Mouse (Mus musculus) olfactory bulb, adult 2 months (tissue): Measurements from ENCODE around the gene Rufy3. TPM values are rescaled to one million over a fixed set of nuclear protein-coding genes. Genes with fewer than 3 reads are reported as not detected.
A peak's percentile ranks its signal among the peaks of the same experiment; 100 is the strongest.

Experiments used
- H3K27ac ChIP-seq: fragments of 200-500 bp; 2 replicates; pipeline ENCODE4 v1.5.1; 2012; ENCODE audit warnings: low read depth, low read length; ENCODE audit not compliant: insufficient read depth
- H3K4me1 ChIP-seq: fragments of 200-500 bp; 2 replicates; pipeline ENCODE4 v1.6.1; 2012; ENCODE audit warnings: low read length; ENCODE audit not compliant: control insufficient read depth, insufficient read depth
- H3K4me3 ChIP-seq: fragments of 200-500 bp; 2 replicates; pipeline ENCODE4 v1.5.1; 2012; ENCODE audit warnings: mild to moderate bottlenecking, low read depth, low read length, moderate library complexity; ENCODE audit not compliant: insufficient read depth
- CTCF ChIP-seq: fragments of 200-500 bp; IDR thresholded peaks from 2 replicates; pipeline ENCODE4 v1.5.1; 2012; ENCODE audit warnings: low read depth, mild to moderate bottlenecking, low read length, moderate library complexity; ENCODE audit not compliant: insufficient read depth
- POLR2A ChIP-seq: fragments of 200-500 bp; IDR thresholded peaks from 2 replicates; pipeline ENCODE4 v1.6.1; 2012; ENCODE audit warnings: mild to moderate bottlenecking, low read depth, low read length, moderate library complexity; ENCODE audit not compliant: insufficient read depth
- WGBS: fragments of 180-500 bp; shearing (Covaris S2); methylation state at CpG from one replicate; pipeline ENCODE4 v1.1.7; 2018; 5-methylcytosine and 5-hydroxymethylcytosine counted together
- polyA plus RNA-seq: library from polyadenylated mRNA; stranded (reverse); fragments of >200 nt; gene quantifications from 2 replicates; pipeline ENCODE4 v1.2.4, GENCODE M21; 2012; ENCODE audit warnings: low replicate concordance; ENCODE audit not compliant: missing spikeins, insufficient read depth, insufficient read length

Gene Rufy3
- polyA plus RNA-seq, 1 experiment: 110 TPM

GRCm38 (mm10) chr5:88553271-88554085 lies 11.4 kb upstream of the Rufy3 start:
- 7% methylated on average over 29 of the region's 29 CpGs for WGBS
- Histone ChIP-seq H3K27ac (peak overlapping the region; percentile 85), H3K4me3 (peak overlapping the region; percentile 78), H3K4me1 (peaks cover 8% of the 10 kb centered on the region)
- no peak for TF ChIP-seq CTCF

DNA sequence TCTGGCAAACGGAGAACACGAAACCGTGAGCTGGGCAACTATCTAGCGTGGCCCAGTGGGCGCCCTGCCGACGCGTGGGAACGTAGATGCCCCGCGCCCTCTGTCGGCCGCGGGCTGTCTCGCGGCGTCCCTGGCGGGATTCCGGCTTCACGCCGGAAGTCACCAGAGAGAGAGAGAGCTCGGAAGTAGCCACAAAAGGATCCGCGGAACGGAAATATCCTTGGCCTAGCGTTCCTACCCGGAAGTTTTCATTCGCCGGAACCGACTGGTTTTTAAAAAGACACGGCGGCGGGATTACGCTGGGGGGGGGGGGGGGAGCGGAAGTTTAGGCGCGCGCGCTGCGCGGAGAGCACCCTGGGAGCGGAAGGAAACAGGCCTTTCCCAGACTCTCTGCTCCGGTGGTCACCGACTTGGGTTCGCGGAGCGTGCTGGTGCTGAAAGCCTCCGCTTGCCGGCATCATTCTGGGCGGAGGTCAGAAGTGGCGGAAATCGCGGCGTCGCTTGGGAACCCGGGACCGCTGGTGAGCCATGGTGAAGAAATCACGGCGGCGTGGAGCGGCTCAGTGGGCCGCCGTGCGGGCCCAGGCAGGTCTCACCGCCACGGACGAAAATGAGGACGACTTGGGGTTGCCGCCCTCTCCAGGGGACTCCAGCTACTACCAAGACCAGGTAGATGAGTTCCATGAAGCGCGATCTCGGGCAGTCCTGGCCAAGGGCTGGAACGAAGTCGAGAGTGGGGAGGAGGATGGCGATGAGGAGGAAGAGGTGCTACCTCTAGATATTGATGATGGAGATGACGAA lies 10.6 kb upstream of the Rufy3 start, which contains the start of gene Utp3:
TSS of gene Utp3 (plus strand) at position 377 of the 801 bp plus-strand sequence.
- under 1% methylated on average over 75 of the region's 76 CpGs for WGBS
- Histone ChIP-seq H3K4me1 (peaks cover 8% of the 10 kb centered on the region), H3K4me3 (peak within 1 kb of the TSS; percentile 97), H3K27ac (peak within 1 kb of the TSS; percentile 85)
- peak; percentile 44; the same call in 1 of the 2 replicates for TF ChIP-seq POLR2A
- TF ChIP-seq CTCF: peak; percentile 91

DNA sequence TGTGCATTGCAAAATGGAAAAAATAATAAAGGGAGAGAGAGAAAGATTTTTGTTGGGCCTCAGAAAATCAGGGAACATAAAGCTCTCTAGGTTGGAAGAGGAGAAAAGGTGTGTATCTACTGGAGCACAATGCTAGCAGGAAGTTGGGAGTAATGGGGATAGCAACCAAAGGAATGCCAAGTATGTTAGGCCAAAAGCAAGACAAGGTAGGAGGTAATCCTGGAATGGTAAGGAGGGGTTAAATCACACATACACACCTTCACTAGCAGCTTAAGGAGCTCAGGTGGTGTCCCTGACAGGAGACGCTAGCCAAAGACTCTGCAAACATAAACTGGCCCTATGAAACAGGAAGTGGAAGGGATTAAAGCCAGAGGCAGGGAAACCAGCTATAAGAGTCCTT lies 5.8 kb upstream of the Rufy3 start:
- Histone ChIP-seq H3K4me1 (peaks cover 12% of the 10 kb centered on the region), H3K4me3 (no peak overlapping the region), H3K27ac (no peak overlapping the region)
- TF ChIP-seq POLR2A: no peak
- TF ChIP-seq CTCF: no peak
- 40% methylated on average over 1 of the region's 1 CpGs for WGBS

GRCm38 (mm10) chr5:88561080-88561814 lies 3.6 kb upstream of the Rufy3 start:
- Histone ChIP-seq H3K4me1 (peaks cover 6% of the 10 kb centered on the region), H3K27ac (no peak overlapping the region), H3K4me3 (no peak overlapping the region)
- WGBS: 74% methylated on average over 9 of the region's 9 CpGs
- TF ChIP-seq POLR2A: no peak
- no peak for TF ChIP-seq CTCF

DNA sequence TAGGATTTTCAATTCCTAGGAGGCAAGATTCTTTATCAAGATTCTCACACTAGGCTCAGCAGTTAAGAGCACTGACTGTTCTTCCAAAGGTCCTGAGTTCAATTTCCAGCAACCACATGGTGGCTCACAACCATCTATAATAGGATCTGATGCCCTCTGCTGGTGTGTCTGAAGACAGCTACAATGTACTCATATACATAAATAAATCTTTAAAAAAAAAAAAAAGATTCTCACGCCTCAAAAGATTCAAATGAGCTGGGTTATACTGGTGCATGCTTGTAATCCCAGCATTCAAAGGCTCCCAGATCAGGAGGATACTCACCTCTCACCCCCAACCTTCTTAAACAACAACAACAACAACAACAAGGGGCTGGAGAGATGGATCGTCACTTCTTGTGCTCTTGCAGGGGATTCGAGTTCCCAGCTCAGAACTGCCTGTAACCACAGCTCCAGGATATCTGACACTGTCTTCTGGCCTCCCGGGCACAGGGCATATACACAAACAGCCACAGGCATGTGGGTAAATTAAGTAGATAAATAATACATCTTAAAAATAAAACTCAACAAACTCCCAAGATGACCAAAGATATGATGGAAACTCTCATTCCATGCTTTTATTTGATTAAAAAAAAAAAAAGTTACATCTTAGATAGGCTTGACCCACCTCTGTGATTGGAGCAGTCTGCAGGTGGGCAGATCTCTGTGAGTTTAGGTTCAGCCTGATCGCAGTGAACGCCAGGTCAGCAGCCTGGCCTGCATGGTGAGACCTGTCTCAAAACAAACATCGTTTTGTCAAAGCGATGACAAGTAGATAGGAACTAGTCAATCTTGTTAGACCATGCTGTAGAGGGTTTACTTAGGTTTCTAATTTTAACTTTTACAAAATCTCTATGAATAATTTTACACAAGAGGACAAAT lies 1.7 kb upstream of the Rufy3 start:
- Histone ChIP-seq H3K4me1 (peaks cover 4% of the 10 kb centered on the region), H3K4me3 (no peak overlapping the region), H3K27ac (no peak overlapping the region)
- WGBS: 87% methylated on average over 8 of the region's 8 CpGs
- TF ChIP-seq CTCF (no peak), POLR2A (no peak)

- WGBS: under 1% methylated on average over 114 of the region's 119 CpGs
- Histone ChIP-seq H3K27ac (0 out of 2 replicates have a peak overlapping the region, but pooled peaks have one; percentile 31), H3K4me1 (peaks cover 4% of the 10 kb centered on the region), H3K4me3 (peak overlapping the region; percentile 84)
- TF ChIP-seq POLR2A (0 out of 2 replicates have a peak, but pooled peaks have one; percentile 19), CTCF (no peak)
Observed at GRCm38 (mm10) chr5:88565148-88566033, 551 bp downstream of the Rufy3 start.

DNA sequence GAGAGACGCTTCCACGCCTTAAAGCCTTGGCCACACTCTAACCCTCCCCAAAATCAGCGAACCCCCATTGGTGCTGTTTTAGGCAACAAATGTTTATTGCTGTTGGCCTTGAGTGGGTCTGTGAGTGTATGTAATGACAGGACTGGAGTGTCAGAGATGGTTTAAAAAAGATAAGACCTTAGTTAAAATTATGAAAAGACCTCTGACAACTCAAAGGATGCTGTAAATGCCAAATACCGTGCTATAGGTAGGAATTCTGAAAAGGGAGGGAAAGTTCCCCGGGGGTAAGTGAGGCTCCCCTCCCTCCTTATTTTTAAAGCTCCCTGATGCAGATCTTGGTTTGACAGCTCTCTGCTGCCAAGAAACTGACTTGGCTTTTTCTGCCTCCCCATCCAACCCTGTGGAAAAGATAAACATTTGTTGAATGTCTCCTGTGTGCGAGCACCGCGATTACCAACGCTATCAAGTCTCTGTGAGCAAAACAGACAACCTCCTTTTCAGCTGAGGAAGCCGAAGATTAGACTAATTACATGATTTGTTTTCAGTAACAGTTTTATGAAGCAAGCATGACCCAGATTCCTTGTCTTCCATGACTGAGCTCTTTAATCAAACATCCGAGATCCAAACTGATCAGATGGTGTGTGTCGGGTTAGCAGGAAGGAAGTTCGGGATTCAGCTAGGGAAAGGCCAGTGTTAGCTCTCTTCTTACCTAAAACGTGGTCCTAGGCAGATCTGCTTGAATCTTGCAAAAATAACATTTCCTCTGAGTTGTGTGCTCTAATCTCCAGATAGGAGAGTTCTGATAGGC lies 1.4 kb downstream of the Rufy3 start:
- WGBS: 8% methylated on average over 14 of the region's 14 CpGs
- peaks cover under 1% of the 10 kb centered on the region for H3K4me1 ChIP-seq
- H3K4me3 ChIP-seq: peak overlapping the region; percentile 84
- no peak for TF ChIP-seq CTCF
- no peak for TF ChIP-seq POLR2A
- 0 out of 2 replicates have a peak overlapping the region, but pooled peaks have one; percentile 6 for H3K27ac ChIP-seq
